Mouse (Mus musculus) thymus, postnatal 4 days (tissue): Measurements from ENCODE around the gene Ndufb3.
"Not testable (repeated sequence)": the region's sequence is repeated elsewhere in the genome, so short reads cannot be mapped to it uniquely, and the experiment has no call there.

ENCODE experiments used
- DNase-seq: peaks from one replicate; pipeline ENCODE4 v3.0.0; 2021

Ndufb3 gene

DNA sequence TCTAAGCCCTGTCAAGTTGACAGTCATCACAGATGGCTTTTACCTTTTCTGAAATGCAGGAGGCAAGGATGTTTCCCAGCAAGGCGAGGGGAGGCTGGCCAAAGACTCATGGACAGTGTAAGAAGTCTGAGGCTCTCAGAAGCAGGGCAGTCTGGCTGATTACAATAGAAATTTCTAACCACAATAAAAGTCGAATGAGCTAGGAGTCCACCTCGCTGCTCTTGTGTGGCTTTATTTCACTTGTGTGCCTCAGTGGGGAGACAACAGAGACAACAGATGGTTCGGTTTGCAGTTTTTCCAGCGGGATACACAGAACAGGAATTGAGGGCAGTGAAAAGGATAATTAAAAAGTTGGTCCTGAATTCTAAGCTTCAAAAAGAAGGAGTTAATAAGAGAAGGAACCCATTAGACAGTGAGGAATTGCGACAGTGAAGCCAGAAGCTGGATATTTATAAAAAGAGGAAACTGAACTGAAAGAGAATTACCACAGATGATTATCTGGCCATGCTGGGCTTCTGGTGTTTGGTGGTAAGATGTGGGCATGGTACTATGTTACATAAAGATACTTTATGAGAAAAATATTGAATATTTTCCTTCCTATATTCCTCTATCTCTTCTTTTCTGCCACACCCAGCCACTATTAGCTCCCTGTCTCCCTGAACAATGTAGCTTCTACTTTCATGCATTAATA lies 31.9 kb downstream of the Ndufb3 start:
- no peak for DNase-seq

DNA sequence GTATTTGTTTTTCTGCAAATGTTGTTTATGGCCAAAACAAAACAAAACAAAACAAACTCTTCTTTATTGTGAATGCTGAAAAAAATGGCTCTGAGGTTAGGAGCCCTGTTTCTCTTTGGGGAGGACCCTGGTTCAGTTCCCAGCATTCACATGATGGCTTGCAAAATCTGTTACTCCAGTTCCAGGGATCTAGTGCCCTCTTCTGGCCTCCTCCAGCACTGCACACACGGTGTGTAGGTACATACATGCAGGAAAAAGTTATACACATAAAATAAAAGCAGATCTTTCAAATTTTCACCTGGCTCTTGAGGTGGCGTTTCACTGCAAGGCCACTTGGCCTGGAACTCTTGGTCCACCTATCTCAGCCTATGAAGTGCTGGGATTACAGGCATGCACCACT lies 32.6 kb downstream of the Ndufb3 start:
- DNase-seq: peak; percentile 22

DNA sequence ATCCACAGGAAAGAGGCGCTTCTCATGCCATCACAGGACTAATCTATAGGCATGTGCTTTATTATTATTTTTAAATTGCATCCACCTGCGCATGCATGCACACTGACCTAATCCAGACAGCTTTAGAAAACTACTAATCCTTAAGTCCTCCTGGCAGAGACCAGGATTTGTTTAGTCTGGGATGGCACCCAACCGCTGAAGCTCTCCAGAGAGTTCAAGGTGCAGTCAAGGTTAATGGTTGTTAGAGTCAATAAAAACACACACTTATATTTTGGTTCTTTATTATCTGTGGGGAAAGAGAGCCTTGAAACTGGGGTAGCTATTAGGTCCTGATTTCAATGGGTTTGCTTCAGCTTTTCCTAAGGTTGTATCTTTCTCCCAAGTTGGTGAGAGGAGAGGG lies 35.1 kb downstream of the Ndufb3 start:
- DNase-seq: no peak

DNA sequence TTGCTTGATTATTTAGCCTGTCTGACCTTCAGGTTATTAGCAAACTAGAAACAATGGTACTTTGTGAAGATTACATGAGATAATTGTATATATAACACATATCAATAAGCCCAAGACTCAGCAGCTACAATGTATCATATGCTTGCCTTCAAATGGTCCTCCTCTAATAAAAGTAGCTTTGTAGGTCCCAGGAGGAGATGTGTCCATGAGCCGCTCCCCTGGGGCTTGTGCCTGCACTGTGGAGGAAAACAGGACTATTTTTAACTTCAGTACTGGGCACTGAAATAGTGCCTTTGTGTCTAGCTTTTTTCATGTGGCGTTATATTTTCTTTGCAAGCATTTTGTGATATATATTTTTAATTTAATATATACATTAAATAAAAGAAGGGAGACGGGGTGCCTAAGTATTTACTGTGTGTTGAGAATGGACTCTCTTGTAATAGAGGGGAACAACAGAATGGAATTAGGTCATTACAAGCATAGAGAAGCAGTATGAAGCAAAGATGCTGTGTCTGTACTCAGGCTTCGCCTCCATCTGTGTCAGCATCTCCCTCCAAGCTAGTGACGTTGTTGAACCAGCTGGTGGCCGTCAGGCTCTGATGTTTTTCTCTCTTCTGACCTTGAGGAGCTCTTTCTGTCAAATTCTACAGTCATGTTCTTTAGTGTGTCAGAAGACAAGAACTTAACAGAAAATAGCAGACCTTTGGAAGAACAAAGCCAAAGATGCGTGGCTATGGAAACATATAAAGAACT lies 36.0 kb downstream of the Ndufb3 start:
- DNase-seq: no peak

DNA sequence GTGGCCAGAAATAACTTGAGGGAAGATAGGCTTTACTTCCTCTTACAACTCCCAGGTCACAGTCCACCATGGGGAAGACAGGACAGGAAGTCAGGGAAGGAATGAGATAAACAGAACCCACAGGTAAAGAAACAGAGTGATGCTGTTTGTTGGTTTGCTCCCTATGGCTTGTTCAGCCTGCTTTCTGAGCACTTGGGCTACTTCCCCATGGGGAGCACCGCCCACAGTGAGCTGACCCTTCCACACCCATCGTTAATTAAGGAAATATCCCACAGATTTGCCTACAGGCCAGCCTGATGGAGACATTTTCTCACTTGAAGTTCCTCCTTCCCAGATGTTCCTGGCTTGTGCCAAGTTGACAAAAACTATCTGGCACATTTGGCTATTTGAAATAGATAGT lies 42.7 kb downstream of the Ndufb3 start:
- not testable (repeated sequence) for DNase-seq
